Mouse (Mus musculus) midbrain, embryonic 15.5 days (tissue): ENCODE results near the gene Srprb. TPM values are rescaled to one million over a fixed set of nuclear protein-coding genes. Genes with fewer than 3 reads are reported as not detected.

Source experiments
- polyA plus RNA-seq: library from polyadenylated mRNA; unstranded; fragments of >200 nt; fragmentation: Nextera tagmentation; extraction: Ambion mirVana; gene quantifications from 2 replicates; pipeline ENCODE4 v1.2.1, GENCODE M21; 2015

Srprb gene
- polyA plus RNA-seq, 1 experiment from 2014 or later = 59.3 TPM

Other genes starting within 250 kb of the Srprb start
- gene Slco2a1, start 213.4 kb downstream of the Srprb start, polyA plus RNA-seq = 3.0 and 3.5 TPM in 2 replicates
- gene Rab6b, start 90.3 kb downstream of the Srprb start, polyA plus RNA-seq = 107 and 110 TPM in 2 replicates
- gene Gm20425, start 28.2 kb upstream of the Srprb start, polyA plus RNA-seq = 0.37 TPM in 1 of 2 replicates, not detected in the other
- gene Trf, start 28.3 kb upstream of the Srprb start, polyA plus RNA-seq = 35.0 and 39.6 TPM in 2 replicates
- gene 1300017J02Rik, start 102.9 kb upstream of the Srprb start, polyA plus RNA-seq = 0.55 and 1.8 TPM in 2 replicates
- 17.8 and 18.9 TPM in 2 replicates for gene Topbp1, start 103.1 kb upstream of the Srprb start, polyA plus RNA-seq
- 79.1 and 83.7 TPM in 2 replicates for gene Cdv3, start 163.7 kb upstream of the Srprb start, polyA plus RNA-seq